Mouse (Mus musculus) G1E (cell line): ENCODE results near the gene Zmat5.

ENCODE experiments used
- CTCF ChIP-seq: IDR thresholded peaks from 2 replicates; pipeline ENCODE4 v1.5.1; 2012; ENCODE audit warnings: low read depth, low read length, inconsistent platforms, mixed read lengths
- GATA1 ChIP-seq: IDR thresholded peaks from 2 replicates; pipeline ENCODE4 v1.6.1; 2012; ENCODE audit warnings: borderline replicate concordance, low read length, inconsistent platforms, mixed read lengths

- TF ChIP-seq CTCF (no peak), GATA1 (no peak)
These were observed 27.3 kb downstream of the Zmat5 start for GRCm38 (mm10) chr11:4731781-4732180.
